Mouse (Mus musculus) G1E (cell line): ENCODE results near the gene Fhad1. TPM values are rescaled to one million over a fixed set of nuclear protein-coding genes. Genes with fewer than 3 reads are reported as not detected.

Experiments
- ATAC-seq: 2 replicates; pipeline ENCODE4 v1.8.0; 2016; ENCODE audit warnings: mild to moderate bottlenecking; ENCODE audit not compliant: insufficient number of reproducible peaks, poor library complexity, low FRiP score, severe bottlenecking; ENCODE audit errors: extremely low read depth
- DNase-seq: peaks from one replicate; pipeline ENCODE4 v3.0.0; 2012; ENCODE audit warnings: low spot score
- H3K27me3 ChIP-seq: 2 replicates; pipeline ENCODE4 v1.6.1; 2012; ENCODE audit warnings: mild to moderate bottlenecking, low read length, inconsistent platforms; ENCODE audit not compliant: insufficient read depth
- H3K36me3 ChIP-seq: replicated peaks from 2 replicates; pipeline ENCODE3; 2012; ENCODE audit warnings: mild to moderate bottlenecking, inconsistent platforms
- H3K4me1 ChIP-seq: 2 replicates; pipeline ENCODE4 v1.6.1; 2012; ENCODE audit warnings: low read depth, low read length, inconsistent platforms, mixed read lengths; ENCODE audit not compliant: insufficient read depth
- H3K4me3 ChIP-seq: 2 replicates; pipeline ENCODE4 v1.5.1; 2012; ENCODE audit warnings: low read depth, mild to moderate bottlenecking, inconsistent platforms, low read length, moderate library complexity, mixed read lengths
- H3K9me3 ChIP-seq: replicated peaks from 2 replicates; pipeline ENCODE4 v1.6.1; 2012; ENCODE audit warnings: inconsistent platforms
- CTCF ChIP-seq: IDR thresholded peaks from 2 replicates; pipeline ENCODE4 v1.5.1; 2012; ENCODE audit warnings: low read depth, low read length, inconsistent platforms, mixed read lengths
- GATA1 ChIP-seq: IDR thresholded peaks from 2 replicates; pipeline ENCODE4 v1.6.1; 2012; ENCODE audit warnings: borderline replicate concordance, low read length, inconsistent platforms, mixed read lengths
- GATA2 ChIP-seq: IDR thresholded peaks from 2 replicates; pipeline ENCODE4 v1.6.1; 2012; ENCODE audit warnings: low read depth, low read length, inconsistent platforms, borderline replicate concordance
- POLR2AphosphoS5 ChIP-seq: IDR thresholded peaks from 2 replicates; pipeline ENCODE4 v1.6.1; 2012; ENCODE audit warnings: low read depth, low read length, inconsistent platforms; ENCODE audit not compliant: insufficient replicate concordance
- TAL1 ChIP-seq: conservative IDR thresholded peaks from 2 replicates; pipeline ENCODE4 v1.6.1; 2012; ENCODE audit warnings: low read depth, low read length, inconsistent platforms, mixed read lengths
- polyA plus RNA-seq: library from polyadenylated mRNA; stranded (reverse); fragments of >175 nt; gene quantifications from 2 replicates; pipeline ENCODE4 v1.2.3, GENCODE M21; 2012
- total RNA-seq, 2 experiments: library from RNA; stranded (forward) in 1 of 2; stranded (reverse) in 1 of 2; fragments of 200-1000 nt in 1 of 2; fragments of >200 nt in 1 of 2; fragmentation: Nextera tagmentation in 1 of 2; gene quantifications; 2 replicates each; pipeline ENCODE4 v1.2.3; 2014 to 2017

The Fhad1 gene
- total and polyA plus RNA-seq, 3 experiments, result 0.11 TPM; not detected in 2

DNA sequence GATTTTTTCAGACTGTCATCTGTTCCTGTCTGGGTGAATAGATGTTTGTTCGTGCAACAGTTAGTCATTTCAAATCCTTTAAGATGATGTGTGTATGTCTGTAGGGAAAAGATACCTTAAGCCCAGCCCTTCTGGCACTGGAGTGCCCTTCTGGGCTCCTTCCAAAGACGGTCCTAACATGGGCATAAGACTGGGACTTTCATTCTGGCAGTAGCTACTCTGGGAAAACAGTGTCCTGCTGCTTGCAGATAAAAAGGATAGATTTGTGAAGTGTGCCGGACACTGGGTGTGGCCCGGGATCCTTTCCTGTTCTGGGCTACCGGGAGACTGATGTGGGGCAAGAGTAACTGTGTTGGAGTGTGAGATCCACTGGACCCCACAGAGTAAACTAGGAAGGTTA lies 132.9 kb downstream of the Fhad1 start:
- H3K36me3 ChIP-seq, result no peaks in the 10 kb centered on the region
- ATAC-seq (no peak), DNase-seq (no peak)
- no peak overlapping the region for H3K4me3 ChIP-seq
- H3K27me3 ChIP-seq, result peaks cover 43% of the 10 kb centered on the region
- TF ChIP-seq GATA1 (no peak), GATA2 (no peak)
- peaks cover 6% of the 10 kb centered on the region; the same call in 1 of the 2 replicates for H3K4me1 ChIP-seq
- H3K9me3 ChIP-seq, result no peaks in the 10 kb centered on the region

DNA sequence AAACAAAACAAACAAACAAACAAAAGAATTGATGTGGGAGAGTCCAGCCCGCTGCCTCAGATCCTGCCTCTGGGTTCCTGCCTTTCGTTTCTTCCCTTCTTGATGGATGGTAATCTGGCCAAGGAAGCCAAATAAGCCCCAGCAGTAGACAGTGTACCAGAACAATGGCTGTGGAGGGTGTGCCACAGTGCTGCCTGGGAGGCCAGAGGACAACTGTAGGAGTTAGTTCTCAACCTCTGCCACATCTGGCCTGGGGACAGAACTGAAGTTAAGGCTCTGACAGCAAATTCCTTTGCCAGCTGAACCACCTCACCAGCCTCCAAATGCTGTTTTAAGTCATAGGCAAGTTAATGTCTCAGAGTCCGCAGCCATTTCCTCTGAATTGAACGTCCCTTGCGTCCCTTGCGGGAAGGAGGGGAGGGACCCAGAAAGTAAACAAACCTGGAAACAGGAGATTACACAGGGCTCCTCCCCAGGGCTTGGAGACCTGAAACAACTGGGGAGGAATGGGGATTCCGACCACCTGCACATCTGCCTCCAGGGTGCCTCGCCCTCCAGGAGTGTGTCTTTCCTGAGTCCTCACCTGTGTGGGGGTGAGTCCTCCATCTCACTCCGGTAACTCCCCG lies 133.5 kb downstream of the Fhad1 start:
- DNase-seq, result no peak
- H3K4me3 ChIP-seq, result no peak overlapping the region
- TF ChIP-seq CTCF, result no peak
- TF ChIP-seq POLR2AphosphoS5, result no peak
- no peak for TF ChIP-seq TAL1
- TF ChIP-seq GATA1, result no peak
- no peak for TF ChIP-seq GATA2
- ATAC-seq, result no peak
- H3K9me3 ChIP-seq, result no peaks in the 10 kb centered on the region
- H3K4me1 ChIP-seq, result peaks cover 7% of the 10 kb centered on the region; the same call in 1 of the 2 replicates
- H3K27me3 ChIP-seq, result peaks cover 41% of the 10 kb centered on the region
- H3K36me3 ChIP-seq, result no peaks in the 10 kb centered on the region

DNA sequence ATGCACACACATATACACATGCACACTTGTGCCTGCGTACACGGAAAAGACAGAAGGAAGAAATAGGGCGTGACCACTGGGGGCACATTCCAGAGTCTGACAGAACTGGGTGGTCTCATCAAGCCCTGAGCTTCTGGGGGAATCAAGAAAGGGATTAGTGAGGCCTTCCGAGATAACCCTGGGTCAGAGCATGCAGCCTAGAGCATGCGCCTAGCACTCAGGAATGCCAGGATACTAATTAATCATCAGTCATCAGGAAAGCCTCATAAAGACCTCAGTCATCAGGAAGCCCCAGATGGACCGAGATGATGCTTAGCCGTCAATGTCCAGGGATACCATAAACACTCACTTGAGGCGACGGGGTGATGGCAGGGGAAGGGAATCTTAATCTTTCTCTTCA lies 135.0 kb downstream of the Fhad1 start:
- Histone ChIP-seq H3K4me3 (no peak overlapping the region), H3K9me3 (no peaks in the 10 kb centered on the region), H3K36me3 (no peaks in the 10 kb centered on the region), H3K4me1 (peaks cover 14% of the 10 kb centered on the region), H3K27me3 (peaks cover 44% of the 10 kb centered on the region)
- ATAC-seq (no peak), DNase-seq (no peak)
- no peak for TF ChIP-seq GATA2
- TF ChIP-seq POLR2AphosphoS5, result no peak
- no peak for TF ChIP-seq CTCF
- no peak for TF ChIP-seq TAL1
- TF ChIP-seq GATA1, result no peak

DNA sequence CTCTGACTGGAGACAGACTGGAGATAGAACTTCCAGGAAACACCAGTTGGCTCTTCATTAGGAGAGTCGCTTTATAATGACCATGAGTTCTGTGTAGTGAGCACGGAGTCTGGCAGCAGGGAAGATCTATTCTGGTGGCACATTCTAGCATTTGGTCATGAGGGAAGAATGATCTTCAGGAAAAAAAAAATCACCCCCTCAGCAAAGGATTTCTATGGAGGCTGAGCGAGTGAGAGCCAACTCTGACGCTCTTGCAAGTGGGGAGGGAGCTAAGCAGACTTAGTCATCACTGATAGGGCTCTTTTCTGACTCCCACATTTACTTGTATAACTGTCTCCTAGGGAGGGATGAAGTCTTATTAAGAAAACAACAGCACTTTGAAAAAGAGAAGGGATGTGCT lies 135.8 kb downstream of the Fhad1 start:
- no peaks in the 10 kb centered on the region for H3K9me3 ChIP-seq
- DNase-seq (no peak), ATAC-seq (no peak)
- peaks cover 44% of the 10 kb centered on the region for H3K27me3 ChIP-seq
- H3K36me3 ChIP-seq, result no peaks in the 10 kb centered on the region
- H3K4me1 ChIP-seq, result peaks cover 16% of the 10 kb centered on the region
- TF ChIP-seq POLR2AphosphoS5, result no peak
- no peak for TF ChIP-seq CTCF
- no peak for TF ChIP-seq GATA2
- TF ChIP-seq TAL1, result no peak
- TF ChIP-seq GATA1, result no peak
- no peak overlapping the region for H3K4me3 ChIP-seq

DNA sequence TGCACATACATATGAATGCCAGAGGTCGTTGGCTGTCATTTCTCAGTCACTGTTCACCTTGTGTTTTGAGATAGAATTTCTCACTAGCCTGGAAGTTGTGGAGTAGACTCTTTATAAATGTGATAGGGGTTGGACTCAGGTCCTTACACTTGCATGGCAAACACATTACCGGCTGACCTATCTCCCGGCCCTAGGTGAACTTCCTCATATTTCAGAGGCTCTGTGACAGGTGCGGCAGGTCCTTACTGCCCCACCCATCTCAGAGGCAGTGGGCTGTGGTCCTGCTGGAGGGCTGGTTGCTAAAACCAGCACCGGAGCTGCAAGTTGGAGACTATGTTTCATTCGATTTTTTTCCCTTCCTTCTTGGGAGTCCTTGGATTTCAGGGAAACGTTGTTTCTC lies 136.3 kb downstream of the Fhad1 start:
- H3K36me3 ChIP-seq, result no peaks in the 10 kb centered on the region
- ATAC-seq, result no peak
- H3K27me3 ChIP-seq, result peaks cover 44% of the 10 kb centered on the region
- H3K4me1 ChIP-seq, result peaks cover 21% of the 10 kb centered on the region
- no peak for DNase-seq
- no peaks in the 10 kb centered on the region for H3K9me3 ChIP-seq
- no peak overlapping the region for H3K4me3 ChIP-seq
- TF ChIP-seq POLR2AphosphoS5, result no peak
- TF ChIP-seq GATA2, result no peak
- no peak for TF ChIP-seq TAL1
- TF ChIP-seq GATA1, result no peak
- no peak for TF ChIP-seq CTCF

DNA sequence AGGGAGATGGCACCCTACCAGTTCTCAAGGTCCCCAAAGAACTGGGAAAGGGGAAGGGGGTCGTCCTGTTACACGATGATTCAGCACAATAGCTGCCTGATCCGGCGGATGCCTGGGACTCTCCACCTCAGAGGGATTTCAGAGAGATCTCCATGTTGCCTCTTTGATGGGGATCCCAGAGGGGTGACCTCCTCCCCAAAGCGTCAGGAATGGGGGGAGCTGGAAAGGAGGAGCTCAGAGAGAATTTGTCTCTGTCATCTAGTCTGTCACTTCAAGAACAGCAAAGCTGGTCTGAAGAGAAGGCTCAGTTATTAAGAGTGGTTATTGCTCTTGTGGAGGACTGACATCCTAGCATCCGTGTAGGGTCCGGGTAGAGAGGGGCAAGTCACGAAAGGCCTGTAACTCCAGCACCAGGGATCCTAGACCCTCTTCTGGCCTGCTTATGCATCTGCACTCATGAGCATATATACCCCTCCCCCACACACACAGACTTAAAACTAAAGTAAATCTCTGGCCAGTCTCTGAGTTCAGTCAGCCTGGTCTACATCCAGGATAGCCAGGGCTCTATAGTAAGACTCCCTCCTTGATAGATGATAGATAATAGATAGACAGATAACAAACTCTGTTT lies 139.3 kb downstream of the Fhad1 start:
- Histone ChIP-seq H3K9me3 (no peaks in the 10 kb centered on the region), H3K4me1 (peaks cover 51% of the 10 kb centered on the region), H3K4me3 (peak overlapping the region; percentile 84; the same call in 1 of the 2 replicates), H3K36me3 (peaks cover 28% of the 10 kb centered on the region), H3K27me3 (peaks cover 26% of the 10 kb centered on the region)
- TF ChIP-seq TAL1 (no peak), POLR2AphosphoS5 (no peak), GATA2 (no peak), GATA1 (no peak), CTCF (no peak)
- ATAC-seq (no peak), DNase-seq (peak; percentile 39)
